Mouse (Mus musculus) kidney, adult 2 months (tissue): ENCODE data around the gene Lfng. TPM values are rescaled to one million over a fixed set of nuclear protein-coding genes. Genes with fewer than 3 reads are reported as not detected.

ENCODE experiments used
- DNase-seq: peaks from one replicate; pipeline ENCODE4 v3.0.0; 2021
- H3K27ac ChIP-seq: fragments of 200-500 bp; 2 replicates; pipeline ENCODE4 v1.5.1; 2012; ENCODE audit warnings: low read depth, low read length, control low read depth, inconsistent platforms; ENCODE audit not compliant: insufficient read depth
- H3K27me3 ChIP-seq: fragments of 200-500 bp; replicated peaks from 2 replicates; pipeline ENCODE4 v1.6.1; 2012; ENCODE audit warnings: mild to moderate bottlenecking, moderate library complexity, low read length, inconsistent platforms; ENCODE audit not compliant: control insufficient read depth, insufficient read depth
- H3K36me3 ChIP-seq: fragments of 200-500 bp; 2 replicates; pipeline ENCODE4 v1.6.1; 2012; ENCODE audit warnings: mild to moderate bottlenecking, moderate library complexity, low read length, inconsistent platforms; ENCODE audit not compliant: control insufficient read depth, insufficient read depth
- H3K4me1 ChIP-seq: fragments of 200-500 bp; 2 replicates; pipeline ENCODE4 v1.6.1; 2011; ENCODE audit warnings: low read length; ENCODE audit not compliant: control insufficient read depth, insufficient read depth
- H3K4me3 ChIP-seq: fragments of 200-500 bp; 2 replicates; pipeline ENCODE4 v1.5.1; 2011; ENCODE audit warnings: mild to moderate bottlenecking, low read depth, low read length, control low read depth; ENCODE audit not compliant: insufficient read depth
- CTCF ChIP-seq: fragments of 200-500 bp; conservative IDR thresholded peaks from 2 replicates; pipeline ENCODE4 v1.5.1; 2011; ENCODE audit warnings: low read depth, mild to moderate bottlenecking, control low read depth, low read length, moderate library complexity, mixed read lengths; ENCODE audit not compliant: insufficient read depth, insufficient read length
- POLR2A ChIP-seq: fragments of 200-500 bp; IDR thresholded peaks from one replicate; pipeline ENCODE4 v1.6.1; 2011; ENCODE audit warnings: low read depth, low read length, control low read depth
- WGBS: fragments of 180-500 bp; shearing (Covaris S2); methylation state at CpG from one replicate; pipeline ENCODE4 v1.1.7; 2018; 5-methylcytosine and 5-hydroxymethylcytosine counted together
- polyA plus RNA-seq: library from polyadenylated mRNA; depleted of rRNA; stranded (reverse); fragments of >200 nt; gene quantifications from 2 replicates; pipeline ENCODE4 v1.2.3, GENCODE M21; 2012

Gene Lfng
- polyA plus RNA-seq, 1 experiment, result 43.3 TPM

DNA sequence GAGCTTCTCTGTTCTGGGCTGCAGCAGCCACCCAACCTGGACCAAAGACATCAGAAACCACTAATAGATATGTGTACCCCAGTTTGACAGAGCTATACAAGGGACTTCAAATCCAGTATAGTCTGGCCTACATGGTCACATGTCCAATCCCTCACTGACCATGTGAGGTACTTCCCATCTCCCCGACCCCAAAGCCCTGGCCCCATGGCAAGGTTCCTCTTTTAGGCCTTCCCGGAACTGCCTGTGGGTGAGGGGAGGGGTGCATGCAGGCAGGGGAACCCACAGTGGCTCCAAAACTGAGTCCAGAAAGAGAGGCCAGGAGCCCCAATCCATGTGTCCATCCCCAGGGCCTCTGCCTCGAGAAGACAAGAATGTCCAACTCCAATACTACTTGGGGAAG lies 35.0 kb downstream of the Lfng start:
- DNase-seq, result peak; percentile 39
- H3K27ac ChIP-seq, result no peak overlapping the region
- TF ChIP-seq CTCF (no peak), POLR2A (no peak)
- H3K36me3 ChIP-seq, result no peaks in the 10 kb centered on the region
- no peak overlapping the region for H3K4me3 ChIP-seq
- H3K4me1 ChIP-seq, result no peaks in the 10 kb centered on the region; the same call in 1 of the 2 replicates
- 63% methylated on average over 3 of the region's 3 CpGs for whole genome bisulfite sequencing
- no peaks in the 10 kb centered on the region for H3K27me3 ChIP-seq

DNA sequence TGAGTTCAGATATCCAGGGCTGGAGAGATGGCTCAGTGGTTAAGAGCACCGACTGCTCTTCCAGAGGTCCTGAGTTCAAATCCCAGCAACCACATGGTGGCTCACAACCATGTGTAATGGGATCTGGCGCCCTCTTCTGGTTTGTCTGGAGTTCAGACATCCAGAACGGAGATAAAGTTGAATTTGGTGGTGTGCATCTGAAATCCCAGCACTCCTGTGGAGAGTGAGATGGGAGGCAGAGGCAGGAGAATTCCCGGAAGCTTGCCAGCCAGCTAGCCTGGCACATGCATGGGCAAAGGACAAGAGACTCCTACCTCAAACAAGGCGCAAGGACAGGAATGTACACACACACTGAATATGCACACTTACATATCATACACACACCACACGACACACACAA lies 37.1 kb downstream of the Lfng start:
- WGBS, result 85% methylated on average over 6 of the region's 6 CpGs

DNA sequence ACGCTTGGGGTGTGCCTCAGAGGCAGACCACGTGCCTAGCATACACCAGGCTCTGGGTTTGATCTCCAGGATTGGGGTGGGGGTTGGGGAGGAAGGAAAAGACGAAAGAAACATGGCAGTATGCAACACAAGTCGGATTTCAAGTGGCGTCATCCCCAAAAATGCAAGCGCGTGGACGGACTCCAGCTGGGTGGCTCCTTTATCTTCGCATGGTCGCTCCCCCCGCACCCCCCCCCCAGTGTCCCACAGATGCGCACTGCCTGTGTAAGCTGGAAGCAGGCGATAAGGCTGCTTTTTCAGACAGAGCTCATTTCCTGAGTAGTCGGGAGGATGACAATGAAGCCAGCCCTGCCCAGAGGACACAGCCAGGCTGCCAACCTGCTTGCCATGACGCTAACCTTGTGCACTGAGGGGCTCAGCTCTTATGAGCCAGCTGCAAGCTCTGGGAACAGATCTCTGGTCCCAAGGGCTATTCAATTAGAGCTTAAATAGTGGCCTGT lies 37.6 kb downstream of the Lfng start:
- Histone ChIP-seq H3K27ac (peak overlapping the region; percentile 32; the same call in 1 of the 2 replicates), H3K27me3 (no peaks in the 10 kb centered on the region), H3K4me3 (no peak overlapping the region), H3K4me1 (peaks cover 12% of the 10 kb centered on the region), H3K36me3 (no peaks in the 10 kb centered on the region)
- peak; percentile 61 for DNase-seq
- TF ChIP-seq POLR2A (no peak), CTCF (no peak)
- 56% methylated on average over 15 of the region's 15 CpGs for WGBS

More for the DNA sequence above, 37.1 kb downstream of the Lfng start:
- H3K4me1 ChIP-seq, result peaks cover 10% of the 10 kb centered on the region
- no peaks in the 10 kb centered on the region for H3K36me3 ChIP-seq
- H3K4me3 ChIP-seq, result no peak overlapping the region
- DNase-seq, result no peak
- no peaks in the 10 kb centered on the region for H3K27me3 ChIP-seq
- H3K27ac ChIP-seq, result no peak overlapping the region; the same call in 1 of the 2 replicates
- TF ChIP-seq POLR2A, result no peak
- TF ChIP-seq CTCF, result 0 out of 2 replicates have a peak, but pooled peaks have one; percentile 10

DNA sequence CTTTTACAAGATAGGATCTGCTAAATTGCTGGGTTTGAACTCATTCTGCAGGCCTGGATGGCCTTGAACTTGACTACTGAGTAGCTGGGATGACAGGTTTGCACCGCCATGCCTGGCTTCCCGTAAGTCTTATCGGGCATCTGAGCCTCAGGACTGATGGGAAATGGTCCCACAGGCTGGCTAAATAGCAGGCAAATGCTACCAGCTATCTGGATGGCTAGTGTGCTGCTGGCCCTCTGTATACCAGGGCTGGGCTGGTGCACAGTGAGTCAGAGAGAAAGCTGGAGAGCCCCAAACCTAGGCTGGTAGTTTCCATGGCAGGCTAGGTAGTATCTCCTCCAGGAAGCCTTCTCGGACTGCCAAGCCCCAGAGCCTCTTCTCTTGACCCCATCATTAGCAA lies 38.3 kb downstream of the Lfng start:
- 89% methylated on average over 4 of the region's 4 CpGs for WGBS
- H3K27me3 ChIP-seq, result no peaks in the 10 kb centered on the region
- no peak for DNase-seq
- no peaks in the 10 kb centered on the region for H3K36me3 ChIP-seq
- no peak overlapping the region for H3K27ac ChIP-seq
- peaks cover 12% of the 10 kb centered on the region for H3K4me1 ChIP-seq
- TF ChIP-seq CTCF (no peak), POLR2A (no peak)
- H3K4me3 ChIP-seq, result no peak overlapping the region

DNA sequence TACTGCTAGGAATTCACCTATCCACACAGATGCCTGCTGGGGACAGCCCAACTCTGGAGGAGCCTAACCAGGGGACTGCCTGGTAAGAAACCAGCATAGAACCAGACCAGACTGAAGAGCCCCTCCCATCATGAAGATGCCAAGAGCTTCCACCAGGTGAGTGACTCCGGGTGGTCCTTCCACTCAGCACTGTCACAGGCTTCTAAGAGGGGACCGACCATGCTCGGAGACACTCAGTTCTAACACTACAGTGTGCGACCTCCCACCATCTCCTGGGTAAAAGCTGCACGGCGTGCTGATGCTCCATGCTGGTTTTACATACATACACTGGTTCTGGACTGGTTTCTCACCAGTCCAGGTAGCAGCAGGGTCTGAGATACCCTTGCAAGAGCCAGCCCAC lies 39.1 kb downstream of the Lfng start:
- TF ChIP-seq POLR2A, result no peak
- no peak for TF ChIP-seq CTCF
- no peaks in the 10 kb centered on the region for H3K27me3 ChIP-seq
- no peak overlapping the region for H3K27ac ChIP-seq
- H3K4me1 ChIP-seq, result peaks cover 12% of the 10 kb centered on the region
- no peak overlapping the region for H3K4me3 ChIP-seq
- no peak for DNase-seq
- 92% methylated on average over 6 of the region's 6 CpGs for WGBS
- H3K36me3 ChIP-seq, result no peaks in the 10 kb centered on the region

DNA sequence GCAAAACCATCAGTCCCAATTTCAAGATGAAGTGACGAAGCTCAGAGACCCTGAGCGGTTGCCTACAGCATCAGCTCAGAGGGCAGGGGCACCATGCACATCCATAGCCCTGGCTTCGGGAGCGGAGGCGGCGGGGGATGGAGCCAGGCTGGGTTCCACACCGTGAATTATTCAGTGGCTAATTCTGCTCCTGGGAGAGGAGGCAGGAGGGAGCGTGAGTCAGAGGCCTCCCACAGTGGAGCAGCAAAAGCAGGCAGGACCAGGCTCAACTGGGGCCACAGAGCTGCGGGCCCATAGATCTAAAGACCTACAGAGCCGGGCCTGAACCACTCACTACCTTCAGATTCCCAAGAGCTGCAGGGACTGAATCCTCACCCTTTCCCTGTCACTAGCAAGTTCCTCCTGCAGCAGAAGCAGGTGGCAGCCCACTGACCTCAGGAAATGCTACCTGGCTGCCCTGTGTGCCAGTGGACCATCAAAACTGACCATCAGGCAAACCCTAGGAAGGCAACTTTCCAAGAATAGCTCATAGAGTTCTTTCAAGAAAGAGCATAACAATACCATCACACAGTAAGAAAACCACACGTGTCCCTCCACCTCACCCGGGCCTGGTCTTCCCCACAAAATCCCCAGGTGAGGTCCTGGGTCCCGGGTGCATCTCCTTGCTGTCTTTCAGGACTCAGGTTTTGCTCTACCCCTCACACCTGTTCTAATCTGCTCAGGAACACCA lies 40.1 kb downstream of the Lfng start:
- Histone ChIP-seq H3K36me3 (no peaks in the 10 kb centered on the region), H3K4me1 (peaks cover 12% of the 10 kb centered on the region), H3K4me3 (peak overlapping the region; percentile 61; the same call in 1 of the 2 replicates), H3K27me3 (no peaks in the 10 kb centered on the region), H3K27ac (no peak overlapping the region)
- 67% methylated on average over 13 of the region's 13 CpGs for WGBS
- DNase-seq, result no peak
- TF ChIP-seq POLR2A (no peak), CTCF (no peak)

DNA sequence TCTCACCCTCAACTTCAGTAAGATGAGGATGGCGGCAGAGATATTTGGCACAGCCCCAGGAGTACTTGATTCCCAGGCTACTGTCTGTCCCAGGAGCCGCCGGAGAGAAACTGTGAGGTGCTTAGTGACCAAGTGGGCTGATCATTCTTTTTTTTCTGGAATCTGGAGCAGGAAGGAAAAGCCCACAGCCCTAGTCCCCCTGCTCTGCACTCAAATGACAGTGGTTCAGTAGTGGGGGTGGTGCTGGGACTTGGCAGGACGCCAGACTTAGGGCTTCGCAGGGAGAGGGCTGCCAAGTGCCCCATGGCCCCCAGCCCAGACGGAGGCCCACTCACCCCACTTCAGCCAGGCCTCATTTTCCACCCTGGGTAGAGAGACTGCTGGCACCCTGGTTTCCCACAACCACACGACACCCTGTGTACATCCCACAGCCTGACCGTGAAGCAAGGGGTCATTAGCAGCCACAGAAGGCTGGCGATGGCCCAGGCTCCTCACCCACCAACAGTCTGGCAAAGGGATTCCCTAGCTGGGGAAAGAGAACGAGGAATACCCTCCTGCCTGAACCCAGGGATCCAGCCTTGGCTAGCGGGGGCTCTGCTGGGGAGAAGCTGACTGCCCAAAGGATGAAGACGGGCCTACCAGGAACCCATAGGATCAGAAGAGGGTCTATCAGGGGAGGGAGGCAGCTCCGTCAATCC lies 40.9 kb downstream of the Lfng start:
- TF ChIP-seq CTCF (no peak), POLR2A (no peak)
- H3K4me1 ChIP-seq, result peaks cover 12% of the 10 kb centered on the region
- peak; percentile 59 for DNase-seq
- no peak overlapping the region for H3K27ac ChIP-seq
- H3K4me3 ChIP-seq, result peak overlapping the region; percentile 61
- WGBS, result 7% methylated on average over 13 of the region's 13 CpGs
- no peaks in the 10 kb centered on the region for H3K27me3 ChIP-seq
- no peaks in the 10 kb centered on the region for H3K36me3 ChIP-seq
